Mouse (Mus musculus): ENCODE measurements around the gene St3gal4.
"Not testable (repeated sequence)": the region's sequence is repeated elsewhere in the genome, so short reads cannot be mapped to it uniquely, and the experiment has no call there.

The St3gal4 gene

GRCm38 (mm10) chr9:35119168-35119567 is at the start of gene St3gal4:
Gene St3gal4, minus strand, starts transcription at chr9:35119268.
- no peak for DNase-seq (ENCODE audit: low spot score in 2 of 2)

- DNase-seq (ENCODE audit: low spot score in 2 of 2): no peak
Measured at GRCm38 (mm10) chr9:35166798-35167635, 47.9 kb upstream of the St3gal4 start.

- no peak for DNase-seq (ENCODE audit: low spot score in 2 of 2)
Measured at GRCm38 (mm10) chr9:35166144-35166797, 47.2 kb upstream of the St3gal4 start.

- DNase-seq (ENCODE audit: low spot score in 2 of 2): no peak
Measured at GRCm38 (mm10) chr9:35164142-35164874, 45.2 kb upstream of the St3gal4 start.

- peak; percentile 69 to 76 for DNase-seq (ENCODE audit: low spot score in 2 of 2)
Measured at GRCm38 (mm10) chr9:35163011-35163690, 44.1 kb upstream of the St3gal4 start.

- no peak for DNase-seq (ENCODE audit: low spot score in 2 of 2)
Measured at GRCm38 (mm10) chr9:35161721-35162120, 42.7 kb upstream of the St3gal4 start.

GRCm38 (mm10) chr9:35160662-35161061 is 41.6 kb upstream of the St3gal4 start:
- no peak for DNase-seq (ENCODE audit: low spot score in 2 of 2)

GRCm38 (mm10) chr9:35158477-35158876 is 39.4 kb upstream of the St3gal4 start:
- DNase-seq (ENCODE audit: low spot score in 2 of 2): no peak

GRCm38 (mm10) chr9:35156862-35157261 is 37.8 kb upstream of the St3gal4 start:
- DNase-seq (ENCODE audit: low spot score in 2 of 2): no peak

- DNase-seq (ENCODE audit: low spot score in 2 of 2): no peak
Measured at GRCm38 (mm10) chr9:35156002-35156710, 37.1 kb upstream of the St3gal4 start.

GRCm38 (mm10) chr9:35152923-35153322 is 33.9 kb upstream of the St3gal4 start:
- no peak for DNase-seq (ENCODE audit: low spot score in 2 of 2)

- DNase-seq (ENCODE audit: low spot score in 2 of 2): not testable (repeated sequence)
Measured at GRCm38 (mm10) chr9:35148822-35149221, 29.8 kb upstream of the St3gal4 start.

GRCm38 (mm10) chr9:35147261-35147660 is 28.2 kb upstream of the St3gal4 start:
- DNase-seq (ENCODE audit: low spot score in 2 of 2): not testable (repeated sequence)

GRCm38 (mm10) chr9:35145829-35146228 is 26.8 kb upstream of the St3gal4 start:
- DNase-seq (ENCODE audit: low spot score in 2 of 2): no peak

GRCm38 (mm10) chr9:35145118-35145517 is 26.1 kb upstream of the St3gal4 start:
- no peak for DNase-seq (ENCODE audit: low spot score in 2 of 2)

GRCm38 (mm10) chr9:35142221-35142620 is 23.2 kb upstream of the St3gal4 start:
- no peak for DNase-seq (ENCODE audit: low spot score in 2 of 2)

- no peak for DNase-seq (ENCODE audit: low spot score in 2 of 2)
Measured at GRCm38 (mm10) chr9:35139231-35139744, 20.2 kb upstream of the St3gal4 start.

GRCm38 (mm10) chr9:35138029-35138428 is 19.0 kb upstream of the St3gal4 start:
- DNase-seq (ENCODE audit: low spot score in 2 of 2): no peak

- no peak for DNase-seq (ENCODE audit: low spot score in 2 of 2)
Measured at GRCm38 (mm10) chr9:35135575-35135974, 16.5 kb upstream of the St3gal4 start.

GRCm38 (mm10) chr9:35131637-35132397 is 12.7 kb upstream of the St3gal4 start:
- peak; percentile 70 to 75 for DNase-seq (ENCODE audit: low spot score in 2 of 2)
